Mouse (Mus musculus): Measurements from ENCODE around the gene Trim69. TPM values are rescaled to one million over a fixed set of nuclear protein-coding genes. Genes with fewer than 3 reads are reported as not detected.
"Not testable (repeated sequence)": the region's sequence is repeated elsewhere in the genome, so short reads cannot be mapped to it uniquely, and the experiment has no call there.

Gene Trim69
- total RNA-seq, 4 experiments from 2014 or later = not detected

- DNase-seq (ENCODE audit: low spot score in 2 of 2) = no peak
Measured at GRCm38 (mm10) chr2:122206440-122207107, 46.1 kb downstream of the Trim69 start.

GRCm38 (mm10) chr2:122210534-122211228 lies 50.2 kb downstream of the Trim69 start:
- DNase-seq (ENCODE audit: low spot score in 2 of 2) = no peak

- not testable (repeated sequence) for DNase-seq (ENCODE audit: low spot score in 2 of 2)
Measured at GRCm38 (mm10) chr2:122217075-122217474, 56.6 kb downstream of the Trim69 start.

GRCm38 (mm10) chr2:122218234-122218633 lies 57.7 kb downstream of the Trim69 start:
- no peak for DNase-seq (ENCODE audit: low spot score in 2 of 2)

GRCm38 (mm10) chr2:122221378-122221777 lies 60.9 kb downstream of the Trim69 start:
- DNase-seq (ENCODE audit: low spot score in 2 of 2) = no peak

GRCm38 (mm10) chr2:122221798-122222197 lies 61.3 kb downstream of the Trim69 start:
- DNase-seq (ENCODE audit: low spot score in 2 of 2) = no peak

- DNase-seq (ENCODE audit: low spot score in 2 of 2) = no peak
Measured at GRCm38 (mm10) chr2:122222272-122222671, 61.8 kb downstream of the Trim69 start.

GRCm38 (mm10) chr2:122223654-122224053 lies 63.2 kb downstream of the Trim69 start:
- no peak for DNase-seq (ENCODE audit: low spot score in 2 of 2)

Other genes with a start within 250 kb of the Trim69 start
- 10 to 100 TPM; 28.5 to 37.2 (median 34.1) TPM for gene Ctdspl2, start 204.7 kb upstream of the Trim69 start, total RNA-seq (2022)
- gene Mageb3, start 204.6 kb upstream of the Trim69 start, total RNA-seq (2022) = under 1 TPM in 3 of 4 experiments, not detected in 1; 0.23 to 0.57 (median 0.35) TPM
- 10 to 100 TPM; 18.1 to 21.9 (median 18.7) TPM for gene Eif3j1, start 132.2 kb upstream of the Trim69 start, total RNA-seq (2022)
- 10 to 100 TPM; 15.2 to 19.3 (median 18.5) TPM for gene Spg11, start 42.3 kb upstream of the Trim69 start, total RNA-seq (2022)
- gene B2m, start 13.0 kb upstream of the Trim69 start, total RNA-seq (2022) = 100 to 1,000 TPM; 103 to 516 (median 252) TPM
- gene Patl2, start 25.5 kb downstream of the Trim69 start, total RNA-seq (2022) = under 1 TPM in 2 of 4 experiments, not detected in 2; 0.23 to 0.29 TPM
- gene Terb2, start 25.6 kb downstream of the Trim69 start, total RNA-seq (2022) = not detected
- gene Sord, start 74.0 kb downstream of the Trim69 start, total RNA-seq (2022) = 10 to 100 TPM; 18.3 to 23.9 (median 21.9) TPM
- gene Duox2, start 137.7 kb downstream of the Trim69 start, total RNA-seq (2022) = under 1 TPM; 0.05 to 0.08 (median 0.06) TPM
- gene Duoxa2, start 138.2 kb downstream of the Trim69 start, total RNA-seq (2022) = not detected
- not detected for gene Duoxa1, start 153.0 kb downstream of the Trim69 start, total RNA-seq (2022)
- gene Duox1, start 155.0 kb downstream of the Trim69 start, total RNA-seq (2022) = not detected
- 10 to 100 TPM; 56.6 to 66.5 (median 61.5) TPM for gene Shf, start 208.5 kb downstream of the Trim69 start, total RNA-seq (2022)